Mouse (Mus musculus): ENCODE data around the gene Strn3. TPM values are rescaled to one million over a fixed set of nuclear protein-coding genes. Genes with fewer than 3 reads are reported as not detected.

Gene Strn3
- polyA plus RNA-seq, 1 experiment: 77.4 TPM

GRCm38 (mm10) chr12:51567225-51567624 lies 124.5 kb downstream of the Strn3 start:
- Histone ChIP-seq H3K4me1 (ENCODE audit: control insufficient read depth, insufficient read depth, low read length) (no peaks in the 10 kb centered on the region), H3K27ac (ENCODE audit: insufficient read depth, low read length) (no peak overlapping the region), H3K27me3 (ENCODE audit: control insufficient read depth, insufficient read depth, low read length) (no peaks in the 10 kb centered on the region), H3K4me3 (replicated peaks; ENCODE audit: insufficient read depth, low read depth, low read length) (no peak overlapping the region)
- DNase-seq: no peak
- TF ChIP-seq CTCF (IDR thresholded peaks at IDR 0.05; ENCODE audit: borderline replicate concordance, insufficient read depth, low read depth, low read length) (no peak), POLR2A (IDR thresholded peaks at IDR 0.05; ENCODE audit: borderline replicate concordance, insufficient read depth, low read length) (no peak)
- WGBS: 94% methylated on average over 7 of the region's 7 CpGs

- no peak for DNase-seq
- 79% methylated on average over 9 of the region's 9 CpGs for WGBS
- Histone ChIP-seq H3K4me3 (replicated peaks; ENCODE audit: insufficient read depth, low read depth, low read length) (no peak overlapping the region), H3K27me3 (ENCODE audit: control insufficient read depth, insufficient read depth, low read length) (no peaks in the 10 kb centered on the region), H3K27ac (ENCODE audit: insufficient read depth, low read length) (no peak overlapping the region), H3K4me1 (ENCODE audit: control insufficient read depth, insufficient read depth, low read length) (no peaks in the 10 kb centered on the region)
- TF ChIP-seq CTCF (IDR thresholded peaks at IDR 0.05; ENCODE audit: borderline replicate concordance, insufficient read depth, low read depth, low read length) (no peak), POLR2A (IDR thresholded peaks at IDR 0.05; ENCODE audit: borderline replicate concordance, insufficient read depth, low read length) (no peak)
These were observed 130.3 kb downstream of the Strn3 start for GRCm38 (mm10) chr12:51561416-51561815.

Other genes starting within 250 kb of the Strn3 start
- gene Coch, start 98.6 kb downstream of the Strn3 start, polyA plus RNA-seq (2012; rRNA removed): 8.2 and 8.7 TPM in 2 replicates
- gene Ap4s1, start 864 bp downstream of the Strn3 start, polyA plus RNA-seq (2012; rRNA removed): 61.6 and 63.7 TPM in 2 replicates
- 39.4 and 41.9 TPM in 2 replicates for gene Hectd1, start 137.6 kb upstream of the Strn3 start, polyA plus RNA-seq (2012; rRNA removed)

Measured in cerebellum, adult 2 months (tissue).